Mouse (Mus musculus): ENCODE results near the gene Fam161b.

DNA sequence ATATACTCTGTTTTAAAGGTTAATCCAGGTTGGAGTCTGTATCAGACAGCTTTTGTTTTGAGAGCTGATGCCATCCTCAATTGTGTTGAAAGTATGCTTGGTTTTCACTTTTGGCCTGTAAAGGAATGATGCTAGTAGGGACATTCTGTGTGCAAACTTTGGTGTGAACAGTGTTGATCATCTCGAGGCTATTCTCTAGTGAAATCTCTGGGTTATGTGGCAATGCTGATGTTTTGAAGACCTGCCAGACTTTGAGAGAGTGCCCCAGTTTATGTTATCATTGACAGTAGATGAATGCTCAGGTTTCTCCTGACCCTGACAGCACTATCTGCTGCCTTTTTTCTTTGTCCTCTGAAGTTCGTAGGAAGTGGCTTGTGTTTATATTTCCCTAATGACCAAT lies 1.2 kb upstream of the Fam161b start:
- TF ChIP-seq CTCF (IDR thresholded peaks at IDR 0.05; ENCODE audit: borderline replicate concordance, insufficient read depth, low read depth, low read length) (no peak), POLR2A (IDR thresholded peaks at IDR 0.05; ENCODE audit: borderline replicate concordance, insufficient read depth, low read length) (no peak)

Measured in cerebellum, adult 2 months (tissue).